Mouse (Mus musculus): Measurements from ENCODE around the gene Zbtb18. TPM values are rescaled to one million over a fixed set of nuclear protein-coding genes. Genes with fewer than 3 reads are reported as not detected.

Zbtb18 gene
- 10 to 100 TPM; 38.2 to 41.3 TPM for total RNA-seq (2021)

GRCm38 (mm10) chr1:177442196-177442808 is at the start of gene Zbtb18:
TSS of gene Zbtb18 (plus strand) at chr1:177442351.
- intact Hi-C loops (cut with DNase I) = loop anchor here (5.0 to 10.0 kb wide), 5 partner anchors 112 to 350 kb away; partner anchors contain the start of gene Akt3
- DNase-seq = no peak

- DNase-seq = no peak
- intact Hi-C loops (cut with DNase I) = no loop called here
These were observed 44.7 kb upstream of the Zbtb18 start for GRCm38 (mm10) chr1:177397455-177397854.

- DNase-seq = no peak
- intact Hi-C loops (cut with DNase I) = loop anchor here (10.0 kb wide), 1 partner anchor 520 kb away; no protein-coding TSS in a partner anchor
These were observed 37.0 kb upstream of the Zbtb18 start for GRCm38 (mm10) chr1:177405170-177405569.

DNA sequence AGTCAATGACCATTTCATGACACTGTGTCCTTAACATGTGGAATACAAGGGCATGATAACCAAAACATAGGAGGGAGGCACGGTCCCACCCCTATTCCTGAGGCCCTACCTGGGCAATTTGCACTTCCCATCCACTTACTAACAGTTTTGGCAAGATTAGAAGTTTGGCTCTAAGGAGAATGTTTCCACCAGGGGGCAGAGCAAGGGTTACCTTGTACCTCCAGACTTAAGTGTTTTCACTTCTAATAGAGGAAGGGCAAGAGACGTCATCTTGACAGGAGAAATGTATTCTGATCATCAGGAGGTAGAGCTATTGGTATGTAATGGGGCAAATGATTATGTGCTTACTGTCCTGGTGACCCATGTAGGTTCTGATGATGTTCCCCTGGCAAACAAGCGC is 33.5 kb upstream of the Zbtb18 start:
- intact Hi-C loops (cut with DNase I) = loop anchor here (1.0 to 10.0 kb wide), 2 partner anchors 277 to 524 kb away; no protein-coding TSS in a partner anchor
- DNase-seq = peak; percentile 16 to 42

- DNase-seq = no peak
- intact Hi-C loops (cut with DNase I) = no loop called here
These were observed 31.3 kb upstream of the Zbtb18 start for GRCm38 (mm10) chr1:177410769-177411348.

DNA sequence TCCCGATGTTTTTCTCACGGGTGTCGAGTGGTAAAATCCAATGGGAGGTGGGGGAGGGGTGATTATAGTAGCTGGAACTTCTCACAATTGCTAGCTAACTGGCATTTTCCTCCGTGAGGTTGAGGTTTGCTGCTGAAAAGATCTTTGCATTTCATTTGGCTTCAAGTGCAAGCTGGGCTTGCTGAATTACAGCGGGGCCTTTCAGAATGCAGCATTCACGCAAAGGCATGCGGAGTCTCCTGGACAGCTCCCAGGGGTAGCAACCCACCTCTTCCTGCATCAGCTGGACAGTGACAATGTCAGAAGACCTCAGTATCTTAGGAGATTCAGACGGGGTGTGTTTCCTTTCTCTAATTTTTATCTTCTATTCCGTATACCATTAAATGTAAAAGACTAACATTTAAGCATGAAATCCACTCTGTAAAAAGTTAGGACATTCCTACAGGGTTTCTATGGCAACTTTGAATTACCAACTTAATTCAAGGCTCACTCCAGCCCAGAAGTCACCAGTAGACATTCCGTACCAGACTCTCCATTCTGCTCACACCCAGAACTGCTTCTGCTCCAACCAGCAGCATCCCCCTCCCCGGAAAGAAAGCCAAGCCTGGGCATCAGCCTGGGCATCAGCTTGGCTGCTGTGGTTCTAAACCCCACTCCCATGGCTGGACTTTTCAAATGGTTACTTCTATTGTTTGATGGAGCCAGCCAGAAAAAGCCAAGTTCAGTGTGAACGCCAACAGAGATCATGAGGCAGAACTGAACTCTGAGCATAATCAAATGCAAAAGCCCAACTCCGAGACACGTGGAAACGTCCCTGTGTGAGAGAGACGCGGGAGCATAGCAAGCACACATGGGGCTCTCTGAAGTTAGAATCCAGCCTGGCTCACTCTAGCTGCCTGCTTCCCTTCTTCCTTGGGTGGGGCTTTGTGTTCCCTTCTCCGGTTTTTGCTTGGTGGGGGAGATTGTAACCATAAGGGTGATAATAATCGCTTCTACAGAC is 30.5 kb upstream of the Zbtb18 start:
- no peak for DNase-seq
- intact Hi-C loops (cut with DNase I) = no loop called here

GRCm38 (mm10) chr1:177419331-177419730 is 22.8 kb upstream of the Zbtb18 start:
- no peak for DNase-seq
- intact Hi-C loops (cut with DNase I) = no loop called here

GRCm38 (mm10) chr1:177420126-177420525 is 22.0 kb upstream of the Zbtb18 start:
- peak in 1 of 2 experiments; percentile 13 for DNase-seq
- intact Hi-C loops (cut with DNase I) = no loop called here

DNA sequence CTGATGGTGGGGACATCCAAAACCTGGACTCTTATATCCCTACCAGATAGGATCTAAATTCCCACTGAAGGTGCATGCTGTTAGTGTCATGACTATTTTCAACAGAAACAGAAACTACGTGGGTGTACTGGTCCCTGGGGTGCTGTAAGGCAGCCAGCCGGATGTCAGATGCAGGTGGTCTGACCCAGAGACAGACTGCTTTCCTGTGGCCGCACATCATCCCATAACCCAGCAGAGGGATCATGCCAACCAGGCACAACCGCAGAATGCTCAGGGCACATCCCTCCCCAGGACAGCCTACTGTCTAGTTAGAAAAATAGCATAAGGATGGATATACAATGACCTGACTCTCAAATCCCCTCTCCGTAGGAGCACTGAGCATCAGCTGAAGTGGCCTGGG is 14.3 kb upstream of the Zbtb18 start:
- no peak for DNase-seq
- intact Hi-C loops (cut with DNase I) = no loop called here

DNA sequence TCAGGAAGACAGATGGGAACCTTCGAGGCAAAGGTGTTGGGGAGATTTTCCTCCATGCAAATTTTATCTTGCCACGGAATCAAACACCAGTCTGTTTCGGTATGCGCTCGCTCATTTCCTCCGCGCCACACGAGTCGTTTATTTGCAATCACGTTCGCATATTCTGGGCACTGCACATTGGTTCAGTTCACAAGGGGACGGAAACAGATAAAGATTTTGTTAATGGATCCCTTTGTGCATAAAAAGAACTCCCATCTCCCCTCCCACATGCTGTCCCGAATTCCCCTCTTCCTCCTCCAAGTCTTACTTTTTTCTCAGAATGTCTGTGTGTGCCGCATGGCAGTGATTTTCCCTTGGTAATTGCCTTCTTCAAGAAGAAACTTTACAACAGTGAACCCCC is 13.8 kb upstream of the Zbtb18 start:
- DNase-seq = no peak
- intact Hi-C loops (cut with DNase I) = no loop called here

GRCm38 (mm10) chr1:177429067-177429466 is 13.1 kb upstream of the Zbtb18 start:
- DNase-seq = no peak
- intact Hi-C loops (cut with DNase I) = no loop called here

- intact Hi-C loops (cut with DNase I) = loop anchor here (5.0 to 10.0 kb wide), 5 partner anchors 114 to 352 kb away; partner anchors contain the start of gene Akt3
- DNase-seq = no peak
These were observed 1.7 kb upstream of the Zbtb18 start for GRCm38 (mm10) chr1:177440411-177440810.

GRCm38 (mm10) chr1:177440981-177441491 is 1.1 kb upstream of the Zbtb18 start:
- peak in 1 of 2 experiments; percentile 13 for DNase-seq
- intact Hi-C loops (cut with DNase I) = loop anchor here (5.0 to 10.0 kb wide), 5 partner anchors 114 to 351 kb away; partner anchors contain the start of gene Akt3

DNA sequence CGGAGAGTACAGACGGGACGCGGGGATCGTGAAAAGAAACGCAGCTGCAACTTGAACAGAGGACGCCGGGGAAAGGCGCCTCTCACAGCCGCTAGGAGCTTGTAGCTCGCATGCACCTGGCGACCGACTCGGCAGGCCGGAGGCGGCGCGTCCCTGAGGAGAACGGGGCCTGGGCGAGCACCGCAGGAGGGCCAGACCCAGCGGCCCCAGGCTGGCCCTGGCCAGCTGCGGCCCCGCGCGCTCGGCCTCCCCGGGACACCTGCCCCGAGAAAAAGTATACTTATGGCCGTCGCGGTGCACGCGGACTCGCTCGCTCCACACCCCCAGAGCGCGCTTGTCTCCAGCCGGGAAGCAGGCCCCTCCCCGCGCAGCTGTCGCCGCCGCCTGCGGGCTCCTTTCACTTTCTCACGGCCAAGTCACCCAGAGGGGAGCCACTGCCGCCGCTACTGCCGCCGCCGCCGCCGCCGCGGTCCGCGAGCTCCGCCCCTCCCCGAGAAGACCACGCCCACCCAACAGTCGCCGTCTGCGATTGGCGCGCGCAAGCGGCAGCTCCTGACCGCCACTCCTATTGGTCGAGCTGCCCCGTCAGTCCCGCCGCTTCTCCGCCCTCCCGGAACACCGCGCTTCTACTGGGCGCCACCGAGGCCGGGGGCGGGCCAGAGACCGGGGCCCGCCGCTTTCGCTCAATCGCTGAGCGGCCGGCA is 507 bp upstream of the Zbtb18 start:
- peak; percentile 97 to 99 for DNase-seq
- intact Hi-C loops (cut with DNase I) = loop anchor here (5.0 to 10.0 kb wide), 5 partner anchors 113 to 351 kb away; partner anchors contain the start of gene Akt3

- intact Hi-C loops (cut with DNase I) = loop anchor here (5.0 to 10.0 kb wide), 5 partner anchors 112 to 349 kb away; partner anchors contain the start of gene Akt3
- peak; percentile 38 to 51 for DNase-seq
These were observed 921 bp downstream of the Zbtb18 start for GRCm38 (mm10) chr1:177442821-177443723.

DNA sequence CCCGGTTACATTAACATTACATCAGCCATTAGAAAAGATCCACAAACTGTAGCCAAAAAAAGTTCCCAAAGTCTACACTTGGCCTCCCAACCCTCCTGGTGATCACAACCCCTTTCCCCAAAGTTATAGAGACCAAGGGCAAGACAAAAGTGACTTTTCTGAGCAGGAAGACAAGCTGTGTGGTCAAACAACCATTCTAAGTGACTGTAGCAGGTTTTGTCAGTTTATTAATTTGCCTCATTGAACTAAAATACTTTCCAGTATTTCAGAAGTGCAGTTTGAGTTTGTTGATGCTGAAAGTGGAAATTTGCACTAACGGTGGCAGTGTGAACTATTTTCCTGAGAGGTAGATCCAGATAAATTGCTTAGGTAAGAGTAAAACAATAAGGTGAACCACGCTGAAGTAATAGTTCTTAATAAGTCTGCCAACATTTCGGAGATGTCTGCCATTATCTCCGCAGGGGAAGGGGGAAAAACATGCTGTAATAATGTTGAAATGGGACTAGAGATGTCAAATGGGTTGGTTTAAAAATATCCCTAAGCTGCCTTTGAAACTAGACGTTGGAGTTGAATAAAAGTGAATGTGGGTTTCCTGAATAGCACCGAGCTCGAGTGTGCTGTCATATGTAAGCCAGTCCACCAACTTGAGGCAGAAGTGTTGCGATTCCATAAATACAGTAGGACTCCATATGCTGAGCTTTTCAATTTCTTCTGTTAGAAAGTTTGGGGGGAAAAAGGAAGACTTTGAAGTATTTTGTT is 1.8 kb downstream of the Zbtb18 start:
- intact Hi-C loops (cut with DNase I) = loop anchor here (5.0 to 10.0 kb wide), 5 partner anchors 111 to 348 kb away; partner anchors contain the start of gene Akt3
- DNase-seq = no peak

- intact Hi-C loops (cut with DNase I) = loop anchor here (5.0 to 10.0 kb wide), 5 partner anchors 110 to 348 kb away; partner anchors contain the start of gene Akt3
- peak; percentile 17 to 26 for DNase-seq
These were observed 2.3 kb downstream of the Zbtb18 start for GRCm38 (mm10) chr1:177444483-177444810.

GRCm38 (mm10) chr1:177444941-177445340 is 2.8 kb downstream of the Zbtb18 start:
- intact Hi-C loops (cut with DNase I) = loop anchor here (5.0 to 10.0 kb wide), 5 partner anchors 110 to 347 kb away; partner anchors contain the start of gene Akt3

More at GRCm38 (mm10) chr1:177444941-177445340, 2.8 kb downstream of the Zbtb18 start:
- DNase-seq = no peak
